Mouse (Mus musculus): ENCODE measurements around the gene Ttll2.
"Not testable (repeated sequence)": the region's sequence is repeated elsewhere in the genome, so short reads cannot be mapped to it uniquely, and the experiment has no call there.

DNA sequence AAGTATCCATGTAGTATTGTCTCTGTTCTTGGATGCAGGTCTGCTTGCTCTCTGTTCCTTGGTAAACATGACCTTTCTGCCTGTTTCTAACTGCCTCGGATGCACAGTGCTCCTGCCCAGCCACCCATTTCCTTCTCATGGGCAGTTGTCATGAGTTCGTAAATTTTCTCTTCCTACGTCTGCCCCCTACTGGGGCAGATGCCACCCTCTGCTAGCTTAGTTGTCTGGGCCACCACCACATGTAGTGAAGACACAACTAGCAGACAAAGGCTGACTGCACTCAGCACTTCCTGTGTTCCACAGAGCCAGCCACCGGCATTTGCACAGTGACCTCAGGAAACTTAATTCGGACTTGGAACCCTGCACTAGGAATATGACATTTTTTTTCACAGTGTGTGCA is 19.8 kb downstream of the Ttll2 start:
- TF ChIP-seq POLR2A (IDR thresholded peaks at IDR 0.05; ENCODE audit: control insufficient read depth in 1 of 2, insufficient read depth in 1 of 2, low read depth in 1 of 2, low read length in 2 of 2, poor library complexity in 1 of 2); EP300 (IDR thresholded peaks at IDR 0.05; ENCODE audit: low read depth in 1 of 2, low read length in 2 of 2); MAFK (IDR thresholded peaks at IDR 0.05; ENCODE audit: borderline replicate concordance, low read depth, low read length); ZNF384 (IDR thresholded peaks at IDR 0.05; ENCODE audit: low read depth, low read length); MAX (IDR thresholded peaks at IDR 0.05; ENCODE audit: low read length); CTCF (IDR thresholded peaks at IDR 0.05 in 2 of 3, conservative IDR thresholded peaks at IDR 0.05 in 1 of 3; ENCODE audit: control insufficient read depth in 1 of 3, insufficient read depth in 1 of 3, low read depth in 2 of 3, low read length in 3 of 3, poor library complexity in 1 of 3, severe bottlenecking in 1 of 3); TBP (IDR thresholded peaks at IDR 0.05; ENCODE audit: low read depth, low read length); JUND (IDR thresholded peaks at IDR 0.05; ENCODE audit: low read depth, low read length); SMC3 (IDR thresholded peaks at IDR 0.05; ENCODE audit: low read depth, low read length); ZKSCAN1 (IDR thresholded peaks at IDR 0.05; ENCODE audit: low read depth, low read length); USF2 (IDR thresholded peaks at IDR 0.05; ENCODE audit: borderline replicate concordance in 1 of 2, insufficient read depth in 1 of 2, low read depth in 1 of 2, low read length in 2 of 2); GATA1 (IDR thresholded peaks at IDR 0.05; ENCODE audit: low read depth, low read length); USF1 (IDR thresholded peaks at IDR 0.05; ENCODE audit: low read depth, low read length): not testable (repeated sequence)
